ENCODE assay signal across 8 mouse cellular contexts in genomic region chr9:25591390-25592354, GRCm38 (mm10).
DNase-seq lines count a peak whose midpoint lies in the region; ATAC-seq lines count a peak whose summit lies in the region.

No protein-coding gene starts in this region.

- peak overlapping the region; percentile 20 for H3K4me3 ChIP-seq in embryonic facial prominence, embryonic 15.5 days (replicated peaks)
- no peak overlapping the region for H3K4me3 ChIP-seq in limb, embryonic 12.5 days (replicated peaks)
- no peak overlapping the region for H3K4me3 ChIP-seq in midbrain, embryonic 14.5 days (replicated peaks; ENCODE audit: low read depth, low read length)

- H3K9me3 ChIP-seq in embryonic facial prominence, embryonic 15.5 days (replicated peaks), result no peaks in the 10 kb centered on the region
- H3K9me3 ChIP-seq in limb, embryonic 12.5 days, result no peaks in the 10 kb centered on the region
- no peaks in the 10 kb centered on the region for H3K9me3 ChIP-seq in midbrain, embryonic 14.5 days (ENCODE audit: control insufficient read depth, low read length)

- H3K9ac ChIP-seq in embryonic facial prominence, embryonic 15.5 days, result no peak overlapping the region
- no peak overlapping the region for H3K9ac ChIP-seq in limb, embryonic 12.5 days (replicated peaks)
- no peak overlapping the region for H3K9ac ChIP-seq in midbrain, embryonic 14.5 days (replicated peaks; ENCODE audit: low read length)

- H3K27ac ChIP-seq in embryonic facial prominence, embryonic 15.5 days (replicated peaks), result no peak overlapping the region
- no peak overlapping the region for H3K27ac ChIP-seq in limb, embryonic 12.5 days
- no peak overlapping the region for H3K27ac ChIP-seq in midbrain, embryonic 14.5 days (replicated peaks; ENCODE audit: low read depth, low read length)

- ATAC-seq in embryonic facial prominence, embryonic 15.5 days (ENCODE audit: insufficient number of reproducible peaks, low FRiP score, low TSS enrichment, low read depth), result peak; percentile 57
- peak; percentile 97 to 98 for ATAC-seq in hematopoietic stem cell, adult 5-6 weeks (replicated peaks in 1 of 2; ENCODE audit: insufficient read depth in 1 of 2, low FRiP score in 2 of 2, low TSS enrichment in 1 of 2, low read depth in 1 of 2, poor library complexity in 2 of 2, severe bottlenecking in 2 of 2)
- peak; percentile 58 for ATAC-seq in limb, embryonic 12.5 days (ENCODE audit: insufficient number of reproducible peaks, insufficient read depth, low FRiP score, low TSS enrichment, low read depth)
- peak; percentile 71 for ATAC-seq in midbrain, embryonic 14.5 days (ENCODE audit: low FRiP score, low TSS enrichment)

- peaks cover 7% of the 10 kb centered on the region for H3K4me1 ChIP-seq in embryonic facial prominence, embryonic 15.5 days
- H3K4me1 ChIP-seq in limb, embryonic 12.5 days (replicated peaks), result peaks cover 10% of the 10 kb centered on the region
- H3K4me1 ChIP-seq in midbrain, embryonic 14.5 days (ENCODE audit: control insufficient read depth, insufficient read depth, low read length), result no peaks in the 10 kb centered on the region

- peak overlapping the region; percentile 41 for H3K4me2 ChIP-seq in embryonic facial prominence, embryonic 15.5 days (replicated peaks)
- peak overlapping the region; percentile 28 for H3K4me2 ChIP-seq in limb, embryonic 12.5 days
- H3K4me2 ChIP-seq in midbrain, embryonic 14.5 days (ENCODE audit: low read length), result 0 out of 2 replicates have a peak overlapping the region, but pooled peaks have one; percentile 25

- peak; percentile 32 for DNase-seq in right cerebral cortex, adult 2 months (ENCODE audit: low spot score in 2 of 2)
- DNase-seq in right cerebral cortex, postnatal 25 days, result no peak
- peak; percentile 62 for DNase-seq in adipocyte (ENCODE audit: low spot score)
- DNase-seq in midbrain, embryonic 14.5 days, result peak; percentile 87
- DNase-seq in thymus, postnatal 25 days, result peak; percentile 50

- 33% methylated on average over 15 of the region's 15 CpGs for WGBS in embryonic facial prominence, embryonic 15.5 days
- WGBS in limb, embryonic 12.5 days, result 34% methylated on average over 15 of the region's 15 CpGs
- 40% methylated on average over 15 of the region's 15 CpGs for WGBS in midbrain, embryonic 14.5 days

- H3K36me3 ChIP-seq in embryonic facial prominence, embryonic 15.5 days, result peaks cover 11% of the 10 kb centered on the region
- peaks cover 17% of the 10 kb centered on the region; the same call in 1 of the 2 replicates for H3K36me3 ChIP-seq in limb, embryonic 12.5 days
- no peaks in the 10 kb centered on the region for H3K36me3 ChIP-seq in midbrain, embryonic 14.5 days (ENCODE audit: control insufficient read depth, insufficient read depth, low read length)

- H3K27me3 ChIP-seq in embryonic facial prominence, embryonic 15.5 days, result no peaks in the 10 kb centered on the region
- no peaks in the 10 kb centered on the region for H3K27me3 ChIP-seq in limb, embryonic 12.5 days
- no peaks in the 10 kb centered on the region for H3K27me3 ChIP-seq in midbrain, embryonic 14.5 days (ENCODE audit: control insufficient read depth, insufficient read depth, low read length)
